Mouse (Mus musculus) thymus, postnatal 10 days (tissue): ENCODE data around the gene Gzme.
A peak's percentile ranks its signal among the peaks of the same experiment; 100 is the strongest.
"Not testable (repeated sequence)": the region's sequence is repeated elsewhere in the genome, so short reads cannot be mapped to it uniquely, and the experiment has no call there.

Experiments
- DNase-seq, 2 experiments: peaks; one replicate each; pipeline ENCODE4 v3.0.0; 2021; ENCODE audit warnings: low spot score in 2 of 2

Gene Gzme

GRCm38 (mm10) chr14:56120525-56120924, at the start of gene Gzme:
Gzme (minus strand) TSS chr14:56120625.
- no peak for DNase-seq

- DNase-seq: no peak
Measured at GRCm38 (mm10) chr14:56168009-56168408, 47.6 kb upstream of the Gzme start.

GRCm38 (mm10) chr14:56162109-56162508, 41.7 kb upstream of the Gzme start:
- no peak for DNase-seq

- DNase-seq: not testable (repeated sequence)
Measured at GRCm38 (mm10) chr14:56159479-56159878, 39.1 kb upstream of the Gzme start, which contains the start of gene Gzmg. Gzmg (minus strand) TSS chr14:56159579.

GRCm38 (mm10) chr14:56155340-56155739, 34.9 kb upstream of the Gzme start:
- DNase-seq: no peak

GRCm38 (mm10) chr14:56133675-56134074, 13.2 kb upstream of the Gzme start:
- DNase-seq: not testable (repeated sequence)

GRCm38 (mm10) chr14:56132508-56132907, 12.1 kb upstream of the Gzme start, which contains the start of gene Gzmd:
Gzmd (minus strand) TSS chr14:56132608.
- DNase-seq: not testable (repeated sequence)

GRCm38 (mm10) chr14:56128341-56128740, 7.9 kb upstream of the Gzme start:
- DNase-seq: no peak

- DNase-seq: no peak
Measured at GRCm38 (mm10) chr14:56123516-56123915, 3.1 kb upstream of the Gzme start.

- not testable (repeated sequence) for DNase-seq
Measured at GRCm38 (mm10) chr14:56115531-56116310, 4.7 kb downstream of the Gzme start.

- DNase-seq: no peak
Measured at GRCm38 (mm10) chr14:56105447-56106180, 14.8 kb downstream of the Gzme start.

- DNase-seq: no peak
Measured at GRCm38 (mm10) chr14:56105016-56105415, 15.4 kb downstream of the Gzme start.

GRCm38 (mm10) chr14:56103452-56103851, 17.0 kb downstream of the Gzme start:
- DNase-seq: no peak

GRCm38 (mm10) chr14:56102386-56102785, 18.0 kb downstream of the Gzme start, which contains the start of gene Ctsg:
Ctsg (minus strand) TSS chr14:56102574.
- DNase-seq: no peak

- peak in 1 of 2 experiments; percentile 25 for DNase-seq
Measured at GRCm38 (mm10) chr14:56098940-56099339, 21.5 kb downstream of the Gzme start.

GRCm38 (mm10) chr14:56097597-56097996, 22.8 kb downstream of the Gzme start:
- no peak for DNase-seq

- no peak for DNase-seq
Measured at GRCm38 (mm10) chr14:56093353-56093752, 27.1 kb downstream of the Gzme start.

GRCm38 (mm10) chr14:56086711-56087110, 33.7 kb downstream of the Gzme start:
- DNase-seq: no peak

- DNase-seq: no peak
Measured at GRCm38 (mm10) chr14:56085167-56085566, 35.3 kb downstream of the Gzme start, which contains the start of gene Mcpt8. Mcpt8 (minus strand) TSS chr14:56085273.

- no peak for DNase-seq
Measured at GRCm38 (mm10) chr14:56082016-56082415, 38.4 kb downstream of the Gzme start.
